Mouse (Mus musculus): ENCODE results near the gene Tmem200b.

DNA sequence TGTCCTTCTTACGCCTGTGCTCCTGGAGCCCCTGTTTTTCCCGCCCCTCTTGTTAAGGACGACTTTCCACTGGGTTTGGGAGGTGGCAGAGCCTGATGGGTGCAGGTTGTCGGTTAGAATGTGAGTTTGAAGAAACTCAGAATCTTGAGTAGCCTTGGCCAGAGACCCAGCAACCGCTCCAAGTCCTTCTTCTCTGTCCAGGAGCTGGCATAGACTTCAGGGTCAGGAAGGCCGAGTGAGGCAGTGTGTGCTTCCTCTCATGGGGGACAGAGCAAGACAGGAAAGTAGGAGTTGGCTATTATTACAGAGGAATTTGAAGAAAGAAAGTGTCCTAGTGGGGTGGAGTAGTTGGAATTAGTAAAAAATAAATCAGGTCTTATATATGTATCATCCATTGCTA is 38.0 kb upstream of the Tmem200b start:
- no peak for TF ChIP-seq CTCF (conservative IDR thresholded peaks at IDR 0.05; ENCODE audit: low read length)
- no peak for TF ChIP-seq NANOG (IDR thresholded peaks at IDR 0.05; ENCODE audit: borderline replicate concordance, low read length)

Measured in E14TG2a.4 (cell line).